Mouse (Mus musculus) stomach, embryonic 15.5 days (tissue): ENCODE results near the gene Serpinb3b. TPM values are rescaled to one million over a fixed set of nuclear protein-coding genes. Genes with fewer than 3 reads are reported as not detected.
"Not testable (repeated sequence)": the region's sequence is repeated elsewhere in the genome, so short reads cannot be mapped to it uniquely, and the experiment has no call there.

Source experiments
- ATAC-seq: fragments of 200-750 bp; cut with Nextera tagmentation; 2 replicates; pipeline ENCODE4 v1.8.0; 2017; ENCODE audit warnings: low read depth, moderate number of reproducible peaks, moderate TSS enrichment; ENCODE audit not compliant: insufficient read depth, low FRiP score
- H3K27ac ChIP-seq: fragments of 300-500 bp; sonication (generic); 2 replicates; pipeline ENCODE4 v1.5.1; 2015; ENCODE audit warnings: mild to moderate bottlenecking, inconsistent platforms
- H3K27me3 ChIP-seq: fragments of 300-500 bp; sonication (generic); replicated peaks from 2 replicates; pipeline ENCODE4 v1.6.1; 2015; ENCODE audit warnings: inconsistent platforms
- H3K36me3 ChIP-seq: fragments of 300-500 bp; sonication (generic); 2 replicates; pipeline ENCODE4 v1.6.1; 2015; ENCODE audit warnings: inconsistent platforms
- H3K4me1 ChIP-seq: fragments of 300-500 bp; sonication (generic); 2 replicates; pipeline ENCODE4 v1.6.1; 2015; ENCODE audit warnings: inconsistent platforms
- H3K4me2 ChIP-seq: fragments of 300-500 bp; sonication (generic); 2 replicates; pipeline ENCODE4 v1.6.1; 2015; ENCODE audit warnings: mild to moderate bottlenecking, inconsistent platforms
- H3K4me3 ChIP-seq: fragments of 300-500 bp; sonication (generic); replicated peaks from 2 replicates; pipeline ENCODE4 v1.5.1; 2015; ENCODE audit warnings: inconsistent platforms
- H3K9ac ChIP-seq: fragments of 300-500 bp; sonication (generic); 2 replicates; pipeline ENCODE4 v1.6.1; 2015; ENCODE audit warnings: inconsistent platforms
- H3K9me3 ChIP-seq: fragments of 300-500 bp; sonication (generic); 2 replicates; pipeline ENCODE4 v1.6.1; 2016; ENCODE audit warnings: inconsistent platforms
- WGBS: fragments of 180-500 bp; shearing (Covaris S2); methylation state at CpG from one replicate; pipeline ENCODE4 v1.1.7; 2015; 5-methylcytosine and 5-hydroxymethylcytosine counted together
- polyA plus RNA-seq: library from polyadenylated mRNA; unstranded; fragments of >200 nt; fragmentation: Nextera tagmentation; extraction: Ambion mirVana; gene quantifications from 2 replicates; pipeline ENCODE4 v1.2.1, GENCODE M21; 2015

The Serpinb3b gene
- polyA plus RNA-seq: not detected in 2 replicates

DNA sequence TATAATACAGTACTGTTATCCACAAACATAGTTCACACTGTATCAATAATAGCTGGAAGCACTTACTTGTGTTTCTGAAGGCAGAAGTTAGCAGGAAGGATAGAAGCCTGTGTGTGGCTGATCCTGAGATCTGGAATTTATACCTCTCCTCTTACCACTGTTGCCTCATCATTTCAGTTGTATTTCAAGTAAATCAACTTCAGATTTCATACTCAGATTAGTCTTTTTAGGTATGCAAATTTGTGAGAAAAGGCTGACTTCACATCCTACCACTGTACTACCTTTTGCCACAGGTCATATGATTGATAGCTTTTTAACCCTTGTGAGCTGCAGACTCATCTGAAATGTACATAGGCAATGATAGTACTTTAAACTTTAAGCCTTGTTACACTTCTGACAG lies at the start of gene Serpinb3b, which contains the start of gene Serpinb3c:
Gene Serpinb3b (minus strand): TSS at position 101 of the 400 bp plus-strand sequence.
Gene Serpinb3c (minus strand): TSS at position 111 of the 400 bp plus-strand sequence.
- not testable (repeated sequence) for H3K36me3 ChIP-seq, H3K4me2 ChIP-seq, H3K4me3 ChIP-seq, H3K4me1 ChIP-seq, H3K27me3 ChIP-seq, H3K27ac ChIP-seq, H3K9me3 ChIP-seq, ATAC-seq, H3K9ac ChIP-seq

DNA sequence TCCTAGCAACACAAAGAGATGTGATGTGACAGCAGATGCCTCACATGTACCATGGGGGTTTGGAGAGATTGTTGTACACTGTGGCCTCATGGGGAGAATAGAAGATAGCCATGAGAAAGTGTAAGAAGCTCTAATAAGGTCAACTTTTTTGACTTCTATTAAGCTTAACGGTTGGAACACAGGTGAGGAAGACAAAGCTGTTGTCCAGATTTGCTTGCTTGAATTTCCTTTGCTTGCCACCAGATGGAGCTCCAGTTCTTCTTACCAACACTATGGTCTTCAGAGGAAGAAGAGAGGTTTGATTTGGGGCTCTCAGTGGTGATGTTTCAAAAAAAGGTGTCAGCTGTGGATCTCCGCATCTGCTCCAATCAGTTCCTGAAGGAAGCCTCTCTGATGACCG lies 35.0 kb downstream of the Serpinb3b start:
- ATAC-seq: not testable (repeated sequence)
- 37% methylated on average over 3 of the region's 3 CpGs for WGBS

DNA sequence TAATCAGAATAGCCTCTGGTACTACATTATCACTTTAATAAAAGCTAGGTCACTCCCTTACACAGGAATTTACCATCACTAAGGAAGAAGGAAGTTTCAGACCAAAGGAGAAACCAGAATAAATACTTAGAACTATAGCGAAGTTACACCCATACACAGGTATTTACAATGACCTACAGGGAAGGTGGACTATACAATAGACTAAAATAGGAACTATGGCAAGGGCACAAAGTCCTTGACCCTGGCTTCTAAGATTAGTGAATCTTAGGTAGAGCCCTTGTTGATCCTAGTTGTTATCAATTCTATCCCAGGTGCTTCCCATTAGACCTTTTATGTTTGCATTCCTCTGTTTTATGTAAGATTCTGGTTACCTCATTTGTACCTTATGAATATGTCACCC lies 60.9 kb downstream of the Serpinb3b start:
- not testable (repeated sequence) for H3K36me3 ChIP-seq, H3K9ac ChIP-seq, H3K27ac ChIP-seq, H3K27me3 ChIP-seq, H3K4me3 ChIP-seq, H3K4me1 ChIP-seq, ATAC-seq, H3K9me3 ChIP-seq, H3K4me2 ChIP-seq
- WGBS: 86% methylated on average over 1 of the region's 1 CpGs

More for the DNA sequence above, 35.0 kb downstream of the Serpinb3b start:
- not testable (repeated sequence) for H3K4me2 ChIP-seq, H3K36me3 ChIP-seq, H3K9me3 ChIP-seq, H3K27ac ChIP-seq, H3K4me3 ChIP-seq, H3K27me3 ChIP-seq, H3K4me1 ChIP-seq, H3K9ac ChIP-seq

DNA sequence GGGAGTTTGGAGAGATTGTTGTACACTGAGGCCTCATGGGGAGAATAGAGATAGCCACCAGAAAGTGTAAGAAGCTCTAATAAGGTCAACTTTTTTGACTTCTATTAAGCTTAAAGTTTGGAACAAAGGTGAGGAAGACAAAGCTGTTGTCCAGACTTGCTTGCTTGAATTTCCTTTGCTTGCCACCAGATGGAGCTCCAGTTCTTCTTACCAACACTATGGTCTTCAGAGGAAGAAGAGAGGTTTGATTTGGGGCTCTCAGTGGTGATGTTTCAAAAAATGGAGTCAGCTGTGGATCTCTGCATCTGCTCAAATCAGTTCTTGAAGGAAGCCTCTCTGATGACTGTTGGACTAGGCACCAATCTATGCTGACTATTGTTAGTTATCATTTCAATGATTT lies 150.7 kb downstream of the Serpinb3b start:
- ATAC-seq, H3K4me2 ChIP-seq, H3K9me3 ChIP-seq, H3K9ac ChIP-seq, H3K4me1 ChIP-seq, H3K27ac ChIP-seq, H3K36me3 ChIP-seq, H3K27me3 ChIP-seq, H3K4me3 ChIP-seq: not testable (repeated sequence)

Other genes starting within 250 kb of the Serpinb3b start
- 1.6 and 6.4 TPM in 2 replicates for gene Serpinb3a, start 226.1 kb downstream of the Serpinb3b start, polyA plus RNA-seq
- gene Serpinb3d, start 194.9 kb downstream of the Serpinb3b start, polyA plus RNA-seq: not detected in 2 replicates
- gene Serpinb3c, start within 50 bp of the Serpinb3b start, polyA plus RNA-seq: not detected in 2 replicates
- 1.4 and 4.5 TPM in 2 replicates for gene Serpinb11, start 82.8 kb upstream of the Serpinb3b start, polyA plus RNA-seq
- gene Serpinb7, start 121.3 kb upstream of the Serpinb3b start, polyA plus RNA-seq: 0.13 and 0.19 TPM in 2 replicates
- gene Serpinb2, start 233.1 kb upstream of the Serpinb3b start, polyA plus RNA-seq: 0.41 and 0.89 TPM in 2 replicates